Mouse (Mus musculus): ENCODE measurements at regions not wholly inside any gene's neighbourhood (a gene's known extent, or its start where the extent isn't known, plus 50 kb on each side); places are given as distances from the start of the nearest gene placed in this dataset.
A peak's percentile ranks its signal among the peaks of the same experiment; 100 is the strongest.

DNA sequence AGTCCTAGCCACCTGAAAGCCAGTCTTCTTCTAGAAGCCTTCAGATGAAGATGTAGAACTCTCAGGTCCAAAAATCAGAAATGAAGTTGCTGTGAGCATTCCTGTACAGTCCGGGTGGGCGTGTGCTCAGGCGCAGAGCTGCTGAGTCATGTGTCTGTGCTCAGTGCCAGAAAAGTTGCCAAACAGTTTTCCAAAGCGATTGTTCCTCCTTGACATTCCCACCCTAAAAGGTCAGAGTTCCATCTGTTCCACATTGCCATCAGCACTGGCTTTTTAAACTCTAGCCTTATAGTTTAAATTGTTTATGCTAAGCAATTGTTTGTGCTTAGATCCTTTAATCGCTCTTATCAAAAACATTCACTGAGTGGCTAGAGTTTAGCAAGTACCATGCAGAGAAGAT is 222.7 kb upstream of the Gadl1 start:
- DNase-seq, result no peak

DNA sequence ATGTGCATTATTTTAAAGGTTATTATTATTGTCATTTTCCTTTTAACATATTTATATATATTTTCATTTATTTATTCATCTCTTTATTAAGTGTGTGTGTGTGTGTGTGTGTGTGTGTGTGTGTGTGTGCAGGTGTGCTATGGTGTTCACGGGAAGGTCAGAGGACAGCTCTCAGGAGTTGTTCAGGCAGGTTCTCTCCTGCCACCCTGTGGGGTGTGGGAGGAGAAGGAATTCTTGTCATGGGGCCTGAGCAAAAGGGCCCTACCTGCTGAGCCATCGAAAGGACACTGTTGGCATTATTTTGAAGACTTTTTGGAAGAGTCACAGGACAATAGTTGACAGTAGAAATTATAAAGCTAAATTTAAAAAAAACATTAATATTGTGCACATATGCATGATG is 216.4 kb upstream of the Gadl1 start:
- no peak for DNase-seq

DNA sequence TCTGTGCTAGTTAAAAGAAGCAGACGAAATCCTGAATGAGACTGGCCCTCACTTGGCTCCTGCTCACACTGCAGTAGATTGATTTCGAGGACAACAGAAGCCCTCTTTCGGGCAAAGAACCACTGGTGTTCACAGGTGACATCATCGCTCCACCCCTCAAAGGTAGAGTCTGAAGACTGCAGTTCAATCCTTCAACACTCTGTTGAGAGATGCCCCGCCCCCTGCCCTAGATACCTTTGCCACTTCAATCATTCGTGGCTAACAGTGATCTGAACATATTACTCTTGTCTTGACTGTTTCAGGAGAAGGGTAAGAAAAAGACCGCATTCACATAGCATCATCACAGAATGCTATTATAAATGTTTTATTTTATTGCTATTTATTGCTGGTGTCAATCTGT is 205.5 kb upstream of the Gadl1 start:
- DNase-seq, result no peak

DNA sequence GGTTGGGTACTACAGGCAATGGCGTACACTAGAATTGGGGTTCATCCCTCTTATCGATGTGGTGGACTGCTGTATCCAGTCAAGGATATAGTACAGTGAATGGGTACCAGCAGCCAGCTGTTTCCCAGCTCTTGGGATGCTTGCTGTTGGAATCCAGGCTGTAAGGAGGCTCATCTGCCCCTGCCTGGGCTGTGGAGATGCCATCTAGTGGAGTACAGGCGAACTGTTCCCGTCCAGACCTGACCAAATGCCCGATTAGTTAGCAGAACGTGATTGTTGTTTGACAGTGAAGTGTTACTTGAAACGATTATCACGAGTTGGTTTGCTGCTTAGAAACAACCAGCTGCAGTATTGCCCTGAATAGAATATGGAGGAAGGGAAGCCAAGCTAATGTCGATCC is 205.0 kb upstream of the Gadl1 start:
- peak; percentile 17 to 61 for DNase-seq

DNA sequence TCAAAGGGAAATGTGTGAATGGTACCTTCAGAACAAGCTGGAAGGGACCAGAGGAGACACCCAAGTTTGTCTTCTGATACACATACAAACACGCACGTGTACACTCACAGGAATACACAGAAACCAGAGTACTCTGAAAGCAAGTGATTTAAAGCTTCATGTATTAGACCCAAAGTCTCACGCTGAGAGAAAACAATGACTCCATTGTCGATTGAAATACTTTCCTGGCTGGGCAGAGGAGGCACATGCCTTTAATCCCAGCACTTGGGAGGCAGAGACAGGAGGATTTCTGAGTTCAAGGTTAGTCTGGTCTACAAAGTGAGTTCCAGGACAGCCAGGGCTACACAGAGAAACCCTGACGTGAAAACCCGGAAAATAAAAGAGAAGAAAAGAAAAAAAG is 203.5 kb upstream of the Gadl1 start:
- no peak for DNase-seq

DNA sequence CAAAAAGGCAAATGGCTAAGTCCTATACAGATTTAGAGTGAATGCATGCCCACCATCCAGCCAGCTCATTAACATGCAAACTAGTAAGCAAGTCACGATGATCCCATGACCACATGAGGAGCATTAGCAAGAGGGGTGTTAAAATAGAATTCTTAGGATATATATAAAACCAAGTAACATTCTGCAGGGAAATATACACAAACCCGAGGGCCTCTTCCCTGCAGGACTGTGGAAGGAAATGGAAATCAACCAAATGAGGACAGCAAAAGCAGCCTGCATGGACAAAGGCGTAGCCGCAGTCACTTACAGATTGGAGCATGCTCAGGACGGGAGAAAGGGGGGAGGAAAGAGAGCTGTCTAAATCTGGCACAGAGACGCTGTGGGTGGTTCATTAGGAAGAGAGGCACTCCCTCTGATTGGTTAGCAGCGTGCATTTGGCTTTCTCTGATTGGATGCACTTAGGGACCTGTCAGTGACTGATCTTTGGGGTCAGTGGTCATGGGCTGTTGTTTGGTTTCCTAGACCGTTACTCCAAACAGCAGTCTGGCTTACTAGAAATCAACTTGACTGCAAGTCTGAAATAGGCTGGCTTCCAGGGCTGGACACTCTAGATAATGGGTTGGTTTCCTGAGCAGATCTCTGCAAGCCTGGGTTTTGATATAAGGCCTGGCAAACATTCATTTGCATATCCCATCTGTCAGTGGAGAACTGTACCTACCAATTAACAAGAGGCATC is 200.9 kb upstream of the Gadl1 start:
- DNase-seq, result peak; percentile 20 to 43

DNA sequence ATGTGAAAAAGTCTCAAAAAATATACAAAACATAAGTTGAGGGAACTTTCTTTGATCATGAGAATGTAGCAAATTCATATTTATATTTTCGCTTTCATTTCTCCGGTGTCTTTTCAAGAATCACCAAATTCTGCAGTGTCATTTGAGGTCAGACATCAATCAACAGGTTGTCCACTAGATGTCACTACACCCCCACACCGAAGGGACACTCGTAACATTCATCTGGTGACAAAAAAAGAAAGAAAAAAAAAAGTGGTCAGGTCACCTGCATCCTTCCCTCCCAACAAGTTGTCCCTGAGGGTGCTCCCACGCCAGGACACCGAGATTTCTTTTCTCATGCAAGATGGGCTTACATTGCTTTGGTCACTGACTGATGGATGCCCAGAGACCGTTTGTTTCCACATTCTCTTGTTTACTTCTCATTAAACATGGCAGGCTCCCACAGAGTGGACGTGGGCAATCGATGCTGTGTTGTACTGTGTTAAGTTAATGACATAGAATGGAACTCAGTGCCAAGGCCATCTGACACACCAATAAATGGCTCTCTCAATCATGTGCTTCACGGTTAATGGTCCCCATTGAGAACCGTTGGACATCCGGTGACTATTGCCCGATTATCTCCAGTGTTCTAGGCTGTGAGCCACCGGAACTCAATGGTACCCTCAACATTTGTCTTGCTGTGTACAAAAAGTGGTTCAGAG is 199.1 kb upstream of the Gadl1 start:
- DNase-seq, result peak; percentile 12 to 26

DNA sequence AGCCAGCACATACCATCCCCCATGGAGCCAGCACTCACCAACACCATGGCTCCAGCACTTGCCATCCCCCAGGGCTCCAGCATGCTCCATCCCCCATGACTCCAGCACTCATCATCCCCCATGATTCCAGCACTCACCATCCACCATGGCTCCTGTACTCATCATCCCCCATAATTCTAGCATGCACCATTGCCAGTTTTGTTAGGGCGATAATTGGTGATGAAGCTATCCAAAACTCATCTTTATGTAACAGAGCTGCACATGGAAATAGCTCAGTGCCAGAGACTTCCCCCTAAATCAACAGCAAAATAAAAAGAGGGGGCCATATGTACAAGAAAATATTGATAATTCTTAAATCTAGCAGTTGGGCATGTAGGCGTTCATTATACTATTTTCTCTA is 188.9 kb upstream of the Gadl1 start:
- DNase-seq, result no peak

DNA sequence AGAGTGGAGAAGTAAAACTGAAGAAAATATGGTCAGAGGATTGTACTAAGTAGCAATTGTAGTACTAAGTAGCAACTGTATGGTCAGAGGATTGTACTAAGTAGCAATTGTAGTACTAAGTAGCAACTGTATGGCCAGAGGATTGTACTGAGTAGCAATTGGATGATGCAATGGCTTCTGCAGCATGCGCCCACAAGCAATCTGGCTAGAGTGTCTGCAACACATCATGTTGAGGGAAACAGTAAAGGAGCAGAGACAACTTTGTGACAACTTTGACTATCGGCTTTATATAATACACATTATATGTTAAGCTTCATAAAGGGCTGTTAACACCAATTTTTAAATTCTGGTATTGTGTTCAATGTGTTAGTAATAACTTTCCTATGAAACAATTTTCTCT is 188.4 kb upstream of the Gadl1 start:
- DNase-seq, result no peak

DNA sequence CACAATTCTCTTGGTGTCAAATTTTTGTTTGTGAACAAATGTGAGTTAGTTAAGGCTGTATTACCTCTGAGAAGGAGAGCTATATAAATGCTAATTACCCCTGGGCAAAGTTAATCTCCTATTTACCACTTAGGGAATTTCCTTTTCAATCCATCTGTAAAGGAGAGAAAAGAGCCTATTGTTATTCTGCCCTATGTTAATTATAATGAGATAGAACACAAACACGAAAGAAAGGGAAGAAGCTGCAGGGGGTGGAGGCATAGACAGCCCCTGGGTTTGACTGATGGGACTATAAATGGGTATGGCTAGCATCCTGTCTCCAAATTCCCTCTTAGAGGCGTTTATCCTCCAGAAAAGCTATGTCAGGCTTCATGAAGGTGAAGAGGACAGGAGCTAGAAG is 185.2 kb upstream of the Gadl1 start:
- no peak for DNase-seq

DNA sequence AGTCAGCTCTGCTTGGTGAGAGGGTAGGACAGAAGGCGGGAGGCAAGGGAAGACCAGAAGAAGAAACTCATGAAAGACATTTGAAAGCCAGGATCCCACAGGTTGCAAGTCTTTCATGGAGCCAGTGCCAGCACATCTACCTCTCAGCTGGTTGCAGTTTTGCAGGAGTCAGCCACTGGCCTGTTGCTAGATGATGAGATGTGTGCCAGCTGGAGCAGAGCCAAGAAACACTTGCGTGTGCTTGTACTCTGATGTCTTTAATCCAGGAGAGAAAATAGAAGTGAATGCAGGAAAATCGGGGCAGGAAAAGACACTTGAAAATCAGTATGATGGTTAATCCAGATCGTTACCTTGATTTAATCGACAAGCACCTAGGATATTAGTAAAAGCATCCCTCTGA is 181.9 kb upstream of the Gadl1 start:
- peak; percentile 8 to 24 for DNase-seq

DNA sequence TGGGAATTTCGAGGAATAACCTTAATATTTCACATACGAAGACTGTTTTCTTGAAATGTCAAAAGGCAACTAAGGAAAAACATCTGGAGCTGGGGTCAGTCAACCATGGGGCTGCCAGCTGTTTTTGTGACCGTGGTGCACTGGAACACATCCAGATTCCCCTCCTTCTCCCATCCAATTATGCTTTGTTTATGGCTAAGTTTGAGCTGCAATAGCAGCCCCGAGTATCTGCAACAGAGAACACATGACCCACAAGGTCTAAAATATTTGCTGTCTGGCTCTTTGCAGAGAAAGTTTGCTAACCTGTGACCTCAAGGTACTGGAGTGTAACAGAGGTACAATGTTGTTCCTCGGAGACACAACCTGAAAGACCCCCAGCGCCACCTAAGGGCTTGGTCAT is 177.7 kb upstream of the Gadl1 start:
- DNase-seq, result peak; percentile 4 to 7

DNA sequence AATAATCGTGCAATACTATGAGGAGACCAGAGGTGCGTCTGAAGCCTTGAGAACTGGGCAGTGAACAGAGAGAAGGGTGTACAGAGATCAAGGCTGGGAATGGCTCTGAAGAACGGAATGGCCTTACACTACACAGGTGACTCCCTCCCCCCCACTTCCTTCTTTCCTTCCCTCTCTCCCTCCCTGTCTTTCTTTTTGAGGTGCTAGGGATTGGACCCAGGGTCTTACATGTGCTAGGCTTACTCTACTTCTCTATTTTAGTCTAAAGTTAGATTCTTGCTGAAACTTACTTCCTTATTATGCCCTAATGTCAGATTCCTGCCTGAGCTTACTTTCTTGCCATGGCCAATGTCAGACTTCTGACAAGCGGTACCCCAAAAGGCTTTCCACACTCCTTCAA is 176.2 kb upstream of the Gadl1 start:
- DNase-seq, result no peak

DNA sequence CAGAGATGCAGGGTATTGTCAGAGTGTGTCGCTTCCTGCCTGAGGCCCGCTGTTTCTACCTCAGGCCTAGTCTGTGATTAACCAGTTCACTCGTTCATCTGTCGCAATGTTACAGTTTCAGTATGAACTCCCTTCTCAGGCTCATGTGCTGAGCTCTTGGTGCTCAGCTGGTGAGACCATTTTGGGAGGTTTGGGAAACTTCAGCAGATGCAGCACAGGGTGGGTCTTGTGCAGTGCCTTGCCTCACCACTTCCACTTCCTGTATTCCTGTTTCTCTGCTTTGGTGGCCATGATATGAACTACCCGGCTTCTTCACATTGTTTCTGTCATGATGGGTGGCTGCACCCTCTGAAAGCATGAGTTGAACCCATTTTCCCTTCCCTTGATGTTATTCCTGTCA is 169.3 kb upstream of the Gadl1 start:
- no peak for DNase-seq

DNA sequence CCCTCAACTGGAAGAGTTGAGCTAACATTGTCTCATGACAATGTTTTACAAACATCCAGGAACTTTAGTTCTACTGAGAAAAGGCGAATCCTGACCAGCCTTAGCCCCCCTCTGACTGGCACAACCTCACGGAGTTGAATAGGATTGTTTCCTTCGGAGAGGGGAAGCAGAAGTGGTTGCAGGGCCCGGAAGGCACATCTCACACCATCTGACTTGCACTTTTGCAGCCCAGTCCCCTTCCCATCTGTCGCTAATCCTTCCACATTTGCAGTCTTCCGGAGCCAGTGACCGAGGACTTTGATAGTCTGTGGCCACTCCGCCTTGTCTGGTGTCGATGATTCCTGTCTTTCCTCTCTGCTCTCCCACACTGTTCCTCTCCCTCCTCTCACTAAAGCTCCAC is 162.8 kb upstream of the Gadl1 start:
- DNase-seq, result no peak

DNA sequence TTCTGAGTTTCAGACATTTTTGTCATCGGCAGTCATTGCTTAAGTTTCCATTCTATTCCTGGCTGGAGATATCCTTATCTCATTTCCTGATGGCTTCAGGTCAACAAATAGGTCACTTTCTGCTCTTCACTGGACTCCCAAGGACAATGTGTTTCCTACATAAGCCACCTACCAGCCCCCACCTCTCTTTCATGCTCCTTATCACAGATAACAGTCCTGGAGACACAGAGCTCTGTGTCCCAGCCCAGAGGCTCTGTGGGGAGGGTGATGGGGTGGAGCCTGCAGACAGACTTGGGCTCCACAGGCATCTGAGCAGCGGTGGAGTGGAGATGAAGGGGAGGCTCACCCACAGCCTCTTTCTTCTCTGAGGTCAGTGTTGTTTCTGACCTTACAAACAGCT is 148.8 kb upstream of the Gadl1 start:
- DNase-seq, result peak in 1 of 2 experiments; percentile 7

DNA sequence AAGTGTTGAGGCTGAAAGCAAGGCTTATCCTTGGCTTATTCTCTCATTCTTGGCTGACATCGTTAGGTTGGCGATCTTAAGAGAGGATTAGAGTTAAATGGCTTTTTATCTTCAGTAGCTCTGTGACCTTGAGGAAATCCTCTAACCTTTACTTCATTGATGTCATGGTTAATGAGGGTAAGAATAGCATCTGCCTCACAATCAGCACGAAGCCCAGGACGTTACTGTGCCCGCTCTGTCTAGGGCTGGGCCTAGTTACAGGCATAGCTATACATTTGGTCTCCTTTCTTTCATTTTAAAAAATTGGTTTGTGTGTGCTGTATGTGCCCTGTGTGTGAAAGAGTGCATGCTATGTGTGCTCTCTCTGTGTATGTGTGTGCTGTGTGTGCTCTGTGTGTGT is 145.1 kb upstream of the Gadl1 start:
- no peak for DNase-seq

DNA sequence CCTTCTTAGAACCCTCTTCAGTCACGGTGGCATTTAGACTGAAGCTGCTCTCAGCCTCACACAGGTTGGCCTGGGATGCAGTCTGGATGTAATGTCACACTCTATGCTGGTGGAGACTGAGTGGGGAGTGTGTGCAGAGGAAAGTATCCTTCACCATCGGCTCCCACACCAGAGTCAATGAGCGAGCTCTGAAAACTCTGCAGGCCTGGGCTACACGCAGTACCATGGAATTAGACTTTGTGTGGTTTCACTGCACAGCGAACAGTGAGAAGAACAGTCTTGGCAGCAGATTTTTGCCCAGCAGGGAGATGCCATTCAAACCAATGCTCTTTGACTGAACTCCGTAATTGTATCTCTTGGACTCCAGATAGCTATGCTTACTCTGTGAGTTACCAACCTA is 142.8 kb upstream of the Gadl1 start:
- DNase-seq, result no peak

DNA sequence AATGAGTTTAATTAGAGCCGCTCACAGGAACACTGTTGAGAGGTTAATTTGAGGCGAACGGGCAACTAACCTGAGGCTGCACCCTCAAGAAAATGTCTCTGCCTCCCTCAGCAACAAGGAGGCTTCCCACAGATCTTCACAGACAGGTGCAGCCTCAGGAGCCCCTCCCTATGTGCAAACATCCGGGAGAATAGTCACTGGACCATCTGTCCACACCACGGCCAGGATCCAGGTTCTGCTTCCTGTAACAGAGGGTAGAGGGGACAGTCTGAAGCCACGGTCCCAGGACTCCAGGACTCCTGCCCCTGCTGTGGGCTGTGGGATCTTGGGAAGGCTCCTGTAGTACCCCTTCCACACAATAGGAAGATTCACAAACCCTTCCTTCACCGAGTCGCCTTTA is 134.1 kb upstream of the Gadl1 start:
- DNase-seq, result no peak

DNA sequence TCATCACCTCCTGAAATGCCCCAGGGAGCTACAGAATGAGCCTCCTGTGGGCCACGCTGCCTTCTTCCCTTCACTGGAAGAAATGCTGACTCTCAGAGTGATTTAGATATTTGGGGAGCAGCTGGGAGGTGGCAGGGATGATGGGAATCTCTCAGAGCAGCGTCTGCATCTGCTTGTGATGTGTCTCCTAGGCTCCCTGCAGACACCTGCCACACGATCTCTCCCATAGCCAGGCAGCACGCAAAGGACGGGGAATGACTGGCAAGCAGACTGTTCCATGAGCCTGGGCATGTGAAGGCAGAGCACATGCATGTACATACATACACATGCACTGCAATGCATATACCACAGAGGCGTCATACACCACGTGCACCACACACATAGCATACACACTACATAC is 133.4 kb upstream of the Gadl1 start:
- no peak for DNase-seq

DNA sequence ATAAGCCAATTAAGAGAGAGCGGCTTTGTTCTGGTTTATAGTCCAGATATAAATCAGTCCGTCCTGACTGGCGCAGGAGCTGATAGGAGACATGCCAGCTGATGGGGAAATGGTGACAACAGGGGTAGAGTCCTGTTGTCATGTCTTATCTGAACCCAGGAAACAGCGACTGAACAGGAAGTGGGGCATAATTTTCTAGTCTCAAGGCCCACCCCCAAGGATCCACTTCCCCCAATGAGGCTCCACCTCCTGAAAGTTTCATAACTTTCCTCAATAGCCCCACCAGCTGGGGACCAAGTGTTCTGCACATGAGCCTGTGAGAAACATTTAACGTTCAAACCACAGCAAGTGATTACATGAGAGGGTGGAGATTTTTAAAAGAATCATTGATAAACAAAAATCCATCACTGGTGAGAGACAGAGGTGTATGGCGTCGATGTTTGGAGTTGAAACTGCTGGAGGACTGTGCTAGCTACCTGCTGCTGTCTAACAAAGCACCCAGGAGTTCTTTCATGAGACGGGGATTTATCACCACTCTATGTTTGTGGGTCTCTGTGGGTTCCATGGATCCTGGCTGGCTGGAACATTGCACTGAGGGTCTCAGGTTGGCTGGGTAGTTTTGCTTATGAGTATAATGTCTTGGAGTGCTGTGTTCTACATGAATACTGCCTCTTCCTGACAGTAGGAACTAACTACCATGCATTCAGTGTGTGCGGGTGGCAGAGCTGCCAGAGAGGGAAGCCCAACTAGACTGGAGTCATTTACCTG is 132.0 kb upstream of the Gadl1 start:
- DNase-seq, result no peak

DNA sequence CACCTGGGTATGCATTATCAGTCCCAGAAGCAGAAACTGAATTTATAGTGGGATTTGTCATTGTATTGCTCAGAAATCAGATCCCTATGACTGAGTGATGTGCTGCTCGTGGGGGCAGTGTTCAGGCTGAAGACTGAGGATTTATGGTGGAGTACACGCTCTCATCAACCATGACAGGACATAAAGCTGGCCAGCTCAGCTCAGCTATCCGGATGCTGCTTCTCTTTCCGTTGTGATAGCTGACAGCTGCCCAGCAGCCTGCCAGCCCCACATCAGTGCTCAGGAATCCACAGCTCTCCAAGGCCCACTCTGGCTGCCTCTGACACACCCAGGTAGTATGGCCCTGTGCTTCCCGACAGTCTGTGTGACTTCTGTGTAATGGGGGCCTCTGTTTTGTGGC is 130.4 kb upstream of the Gadl1 start:
- DNase-seq, result no peak

DNA sequence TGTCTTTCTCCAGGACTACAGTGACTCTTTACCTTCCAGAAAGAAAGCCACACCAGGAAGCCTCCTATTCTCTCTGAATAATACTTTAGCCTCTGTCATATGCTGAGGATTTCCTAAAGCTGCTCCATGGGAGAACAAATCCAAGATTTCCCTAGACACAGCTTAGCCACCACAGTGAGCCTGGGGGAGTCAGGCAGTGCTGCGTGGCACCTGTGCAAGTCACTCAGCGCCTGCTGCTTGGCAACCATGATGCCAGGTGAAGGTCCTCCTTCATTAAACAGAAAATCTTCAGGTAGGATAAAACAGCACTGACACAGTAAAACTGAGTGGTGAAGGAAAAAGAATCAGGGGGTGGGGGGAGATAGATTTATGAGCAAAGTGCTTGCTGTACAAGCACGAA is 109.9 kb upstream of the Gadl1 start:
- DNase-seq, result no peak

DNA sequence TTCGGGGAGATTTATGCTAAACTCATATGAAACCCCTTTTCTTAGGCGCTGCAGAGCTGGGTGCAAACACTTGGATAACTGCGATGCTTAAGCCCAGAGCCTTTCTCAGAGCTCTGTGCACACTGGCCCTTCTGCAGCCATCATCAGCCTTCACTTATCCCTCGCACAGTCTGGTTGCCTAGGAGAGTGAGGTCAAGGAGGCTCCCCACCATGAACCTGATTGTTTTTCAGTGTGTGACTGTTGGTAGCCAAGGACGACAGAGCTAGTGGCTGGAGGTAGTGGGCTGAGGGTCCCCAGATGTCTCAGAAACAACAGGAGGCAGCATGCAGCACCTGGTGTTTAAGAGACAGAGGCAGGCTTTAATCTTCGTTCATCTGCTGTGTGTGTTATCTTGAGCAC is 108.6 kb upstream of the Gadl1 start:
- no peak for DNase-seq
